Mouse (Mus musculus): Measurements from ENCODE around the gene Cox7a2l.

GRCm38 (mm10) chr17:83487762-83488161, 29.4 kb downstream of the Cox7a2l start:
- TF ChIP-seq POLR2A (IDR thresholded peaks at IDR 0.05; ENCODE audit: low read depth, low read length) (no peak), CTCF (IDR thresholded peaks at IDR 0.05; ENCODE audit: extremely low read depth, insufficient read length, insufficient replicate concordance, low read depth, low read length) (no peak)
